Mouse (Mus musculus): Measurements from ENCODE around the gene Ica1. TPM values are rescaled to one million over a fixed set of nuclear protein-coding genes. Genes with fewer than 3 reads are reported as not detected.

The Ica1 gene
- total RNA-seq, 2 experiments from 2014 or later = 7.9 to 8.0 TPM

GRCm38 (mm10) chr6:8655454-8655853, 122.8 kb downstream of the Ica1 start:
- intact Hi-C loops (cut with DNase I) = no loop called here

DNA sequence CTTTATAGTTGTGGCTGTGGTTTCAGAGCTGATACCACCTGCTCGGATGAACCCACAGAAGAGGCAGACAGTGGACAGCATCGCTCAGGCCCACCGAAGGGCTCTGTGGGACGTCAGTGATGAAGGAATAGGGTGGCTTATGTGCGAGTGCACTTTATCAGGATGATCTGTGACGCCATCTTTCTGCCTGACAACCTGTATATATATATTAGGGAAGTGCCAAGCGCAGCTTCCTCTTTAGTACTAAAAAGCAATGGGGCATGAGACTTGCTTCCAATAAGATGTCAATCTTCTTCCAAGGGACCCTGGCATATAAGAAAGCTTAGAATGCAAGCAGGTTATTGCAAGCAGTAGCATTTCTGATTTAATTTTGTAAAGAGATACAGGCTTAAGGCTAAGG, 127.9 kb downstream of the Ica1 start:
- DNase-seq (ENCODE audit: low spot score) = no peak
- intact Hi-C loops (cut with DNase I) = no loop called here

More at GRCm38 (mm10) chr6:8655454-8655853, 122.8 kb downstream of the Ica1 start:
- DNase-seq (ENCODE audit: low spot score) = no peak

GRCm38 (mm10) chr6:8649295-8649865, 128.9 kb downstream of the Ica1 start:
- DNase-seq (ENCODE audit: low spot score) = no peak
- intact Hi-C loops (cut with DNase I) = no loop called here

DNA sequence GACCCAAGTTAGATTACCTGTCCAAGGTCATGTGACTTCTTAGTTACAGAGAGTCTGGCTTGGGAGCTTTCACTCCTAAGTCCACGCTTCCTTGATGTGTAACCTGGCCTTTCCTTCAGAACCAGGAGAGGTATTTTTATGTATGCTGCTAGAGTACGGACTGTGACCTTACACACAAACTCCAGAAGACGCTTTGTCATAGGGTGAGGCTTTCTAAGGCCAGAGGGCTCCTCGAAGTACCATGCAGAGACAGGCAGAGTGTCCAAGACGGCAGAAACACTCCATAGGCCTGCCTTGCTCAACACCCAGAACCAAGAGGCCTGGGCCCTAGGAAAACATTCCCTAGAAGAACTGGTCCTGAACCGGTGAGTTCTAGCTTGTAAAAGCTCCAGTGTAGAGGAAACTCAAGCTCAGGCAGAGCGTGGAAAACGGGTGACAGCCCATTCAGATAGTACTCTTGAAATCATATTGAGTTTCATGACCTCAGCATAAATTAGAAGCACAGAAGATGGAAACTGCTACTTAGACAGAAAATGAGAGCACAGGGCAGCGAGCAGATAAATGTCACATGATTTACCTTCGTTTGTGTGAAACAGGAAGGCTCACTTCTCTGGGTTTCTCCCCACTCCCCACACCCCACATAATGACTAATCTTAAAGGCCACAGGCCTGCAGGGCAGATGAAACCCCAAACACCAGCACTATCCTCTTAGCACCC, 129.9 kb downstream of the Ica1 start:
- intact Hi-C loops (cut with DNase I) = no loop called here
- no peak for DNase-seq (ENCODE audit: low spot score)

DNA sequence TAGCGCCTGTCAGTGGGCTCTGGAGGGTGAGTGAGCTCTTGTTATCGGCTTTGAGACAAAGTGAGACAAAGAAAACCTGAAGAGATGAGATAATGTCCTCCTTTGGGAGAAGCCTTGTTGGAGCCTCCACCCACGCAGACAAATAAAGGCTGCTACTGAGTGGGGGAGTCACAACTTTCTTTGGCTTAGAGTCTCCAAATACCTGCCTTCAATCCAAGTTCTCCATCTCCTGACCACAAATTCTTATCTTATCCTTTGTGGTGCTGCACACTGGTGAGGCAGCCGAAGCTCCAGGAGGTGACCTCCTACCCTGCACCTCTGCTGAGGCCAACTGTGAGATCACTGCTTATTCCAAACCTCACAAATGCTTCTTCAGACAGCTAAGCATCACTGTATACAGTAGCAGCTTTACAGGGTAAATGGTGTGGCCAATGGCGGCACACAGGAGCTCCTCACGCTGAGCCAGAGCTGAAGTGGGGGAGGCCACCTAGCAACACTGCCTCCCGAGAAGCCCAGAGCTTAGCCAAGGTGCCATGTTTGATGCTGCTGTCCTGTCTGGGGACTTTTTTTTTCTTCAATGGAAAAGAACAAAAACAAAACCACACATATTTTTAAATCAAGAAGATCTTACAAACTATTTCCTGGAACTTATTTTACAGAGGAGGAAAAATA, 130.6 kb downstream of the Ica1 start:
- intact Hi-C loops (cut with DNase I) = no loop called here
- no peak for DNase-seq (ENCODE audit: low spot score)

- no peak for DNase-seq (ENCODE audit: low spot score)
- intact Hi-C loops (cut with DNase I) = no loop called here
These were observed 132.6 kb downstream of the Ica1 start for GRCm38 (mm10) chr6:8645708-8646107.

GRCm38 (mm10) chr6:8644703-8645102, 133.6 kb downstream of the Ica1 start:
- no peak for DNase-seq (ENCODE audit: low spot score)
- intact Hi-C loops (cut with DNase I) = no loop called here

DNA sequence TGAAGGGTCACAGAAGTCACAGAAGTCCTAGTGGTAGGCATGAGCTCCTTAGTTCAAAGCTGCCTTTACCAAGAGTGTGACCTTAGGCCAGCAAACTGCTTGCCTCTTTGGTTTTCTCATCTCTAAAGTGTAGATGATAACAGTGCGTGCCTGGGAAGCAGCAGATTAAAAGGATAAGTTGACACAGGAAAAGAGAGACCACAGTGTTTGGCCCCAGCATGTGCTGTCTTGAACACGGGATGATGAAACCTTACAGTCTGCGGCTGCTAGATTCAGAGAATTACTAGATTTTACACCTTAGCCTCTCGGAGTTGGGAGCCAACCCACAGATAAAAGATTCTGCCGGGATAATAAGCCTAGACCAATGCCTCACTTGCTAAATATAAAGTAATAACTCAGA, 137.4 kb downstream of the Ica1 start:
- intact Hi-C loops (cut with DNase I) = no loop called here
- no peak for DNase-seq (ENCODE audit: low spot score)

DNA sequence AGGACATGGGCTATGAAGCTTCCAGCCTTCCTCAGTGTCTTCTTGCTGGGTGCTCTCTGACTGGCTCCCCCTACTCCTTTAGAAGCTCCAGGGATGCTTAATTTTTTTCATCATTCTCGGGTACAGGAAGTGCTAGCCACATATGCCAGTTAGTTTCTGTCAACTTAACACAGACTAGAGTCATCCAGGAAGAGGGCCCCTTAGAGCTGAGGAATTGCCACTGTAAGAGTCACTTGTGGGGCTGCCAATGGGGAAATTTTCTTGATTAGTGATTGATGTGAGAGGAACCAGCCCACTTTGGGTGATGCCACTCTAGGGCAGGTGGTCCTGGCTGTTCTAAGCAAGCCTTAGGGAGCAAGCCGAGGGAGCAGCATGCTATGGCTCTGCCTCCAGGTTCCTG, 138.8 kb downstream of the Ica1 start:
- no peak for DNase-seq (ENCODE audit: low spot score)
- intact Hi-C loops (cut with DNase I) = no loop called here

- intact Hi-C loops (cut with DNase I) = no loop called here
- no peak for DNase-seq (ENCODE audit: low spot score)
These were observed 139.4 kb downstream of the Ica1 start for GRCm38 (mm10) chr6:8638899-8639298.

DNA sequence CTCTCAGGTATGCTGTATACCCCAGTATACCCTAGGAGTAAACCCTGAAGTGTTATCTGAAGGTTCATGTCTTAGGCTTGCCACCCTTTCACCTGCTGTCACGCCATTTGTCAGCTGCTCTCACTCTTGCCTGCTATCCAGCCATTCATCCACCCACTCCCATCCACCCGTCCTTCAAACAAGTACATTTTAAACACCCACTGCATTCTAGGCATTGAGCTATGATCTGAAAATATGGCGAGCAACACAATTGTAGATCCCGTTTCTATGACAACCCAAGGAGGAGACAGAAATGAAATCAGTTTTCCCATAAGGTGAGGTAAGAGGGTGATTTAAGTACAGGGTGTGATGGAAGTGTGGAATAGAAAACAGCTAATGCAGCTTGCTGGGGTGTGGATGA, 140.2 kb downstream of the Ica1 start:
- intact Hi-C loops (cut with DNase I) = no loop called here
- no peak for DNase-seq (ENCODE audit: low spot score)

DNA sequence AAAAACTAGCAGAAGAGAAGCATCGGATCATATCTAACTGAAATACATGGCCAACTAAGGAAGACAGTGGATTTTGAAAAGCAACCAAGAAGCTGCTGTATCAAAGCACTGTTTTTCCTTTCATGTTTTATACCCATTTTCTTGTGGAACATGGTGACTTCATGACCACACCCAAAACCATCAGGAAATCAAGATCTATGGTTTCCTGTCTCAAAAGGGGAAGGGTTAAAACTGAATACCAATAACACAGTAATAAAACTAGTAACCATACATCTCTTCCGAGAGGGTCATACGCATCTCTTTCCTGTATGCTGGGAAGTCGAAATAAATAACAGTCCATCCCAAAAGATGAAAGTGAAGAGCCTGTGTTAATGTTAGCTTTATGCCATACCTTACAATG, 145.6 kb downstream of the Ica1 start:
- intact Hi-C loops (cut with DNase I) = no loop called here
- no peak for DNase-seq (ENCODE audit: low spot score)

DNA sequence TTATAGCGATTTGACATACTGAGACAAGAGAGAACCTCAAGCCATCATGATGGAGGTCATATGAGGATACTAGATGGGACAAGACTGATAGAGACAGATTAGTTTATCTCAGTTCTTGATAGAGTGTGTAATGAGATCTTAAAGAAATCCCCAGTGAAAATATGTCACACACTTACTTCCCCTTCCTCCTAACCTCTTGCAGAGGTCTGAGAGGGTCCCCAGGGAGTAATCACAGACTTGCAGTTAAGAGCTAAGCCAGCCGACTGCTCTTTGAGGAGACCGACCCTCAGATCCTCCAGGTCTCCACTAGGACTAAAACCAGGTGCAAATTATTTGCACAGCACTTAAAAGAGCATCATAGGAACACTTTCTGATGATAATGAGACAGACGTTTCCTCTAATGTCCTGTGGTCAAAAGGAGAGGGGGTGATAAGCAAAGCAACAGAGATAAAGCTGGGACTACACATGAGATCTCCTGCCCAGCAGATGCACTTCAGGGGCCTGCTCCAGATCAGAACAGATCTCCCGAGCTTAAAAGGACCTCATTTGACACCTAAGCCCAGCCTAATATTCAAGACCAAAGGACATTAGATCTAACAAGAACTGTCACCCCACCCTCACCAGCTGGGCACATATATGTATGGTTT, 146.2 kb downstream of the Ica1 start:
- DNase-seq (ENCODE audit: low spot score) = no peak
- intact Hi-C loops (cut with DNase I) = no loop called here

DNA sequence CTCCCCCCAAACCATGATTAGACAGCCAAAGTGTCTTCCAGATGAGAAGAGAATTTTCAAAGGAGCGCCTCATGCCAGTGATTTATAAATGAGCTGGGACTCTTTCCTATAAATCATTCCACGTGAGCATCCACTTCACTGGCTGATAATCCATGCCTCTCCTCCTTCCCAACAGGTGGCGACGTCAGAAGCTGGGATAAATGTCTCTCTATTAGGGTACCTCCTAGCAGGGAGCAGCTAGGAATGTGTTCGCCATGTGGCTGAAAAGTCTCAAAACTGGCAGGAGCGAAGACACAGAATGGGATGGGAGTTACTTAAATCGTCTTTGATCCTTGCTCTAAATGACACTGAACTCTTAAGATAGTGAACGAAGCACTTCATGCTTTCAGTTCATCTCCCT, 146.9 kb downstream of the Ica1 start:
- DNase-seq (ENCODE audit: low spot score) = no peak
- intact Hi-C loops (cut with DNase I) = no loop called here

GRCm38 (mm10) chr6:8630531-8630930, 147.8 kb downstream of the Ica1 start:
- intact Hi-C loops (cut with DNase I) = no loop called here
- DNase-seq (ENCODE audit: low spot score) = no peak

GRCm38 (mm10) chr6:8628715-8629267, 149.5 kb downstream of the Ica1 start:
- intact Hi-C loops (cut with DNase I) = no loop called here
- DNase-seq (ENCODE audit: low spot score) = no peak

DNA sequence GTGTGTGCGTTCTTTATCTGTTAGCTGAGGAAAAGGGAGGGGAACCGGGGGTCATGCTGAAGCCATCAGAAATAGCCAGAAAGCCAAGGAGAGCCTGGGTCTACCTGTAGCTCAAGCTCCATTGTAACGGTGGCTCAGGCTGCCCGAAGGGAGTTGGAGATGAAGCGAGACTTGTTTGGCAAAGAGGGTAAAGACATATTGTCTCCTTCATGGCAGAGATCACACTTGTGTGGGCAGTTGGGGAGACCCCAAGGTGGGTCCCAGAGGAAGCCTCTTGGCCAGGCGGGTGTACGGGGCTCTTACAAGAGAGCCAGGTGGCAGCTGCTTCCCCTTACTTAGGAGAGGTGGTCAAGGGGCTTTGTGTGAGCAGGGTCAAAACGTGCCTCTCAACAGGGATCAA, 150.1 kb downstream of the Ica1 start:
- no peak for DNase-seq (ENCODE audit: low spot score)
- intact Hi-C loops (cut with DNase I) = no loop called here

GRCm38 (mm10) chr6:8623045-8623444, 155.2 kb downstream of the Ica1 start:
- intact Hi-C loops (cut with DNase I) = no loop called here
- DNase-seq (ENCODE audit: low spot score) = no peak

GRCm38 (mm10) chr6:8619582-8620350, 158.5 kb downstream of the Ica1 start:
- intact Hi-C loops (cut with DNase I) = no loop called here
- DNase-seq (ENCODE audit: low spot score) = no peak

DNA sequence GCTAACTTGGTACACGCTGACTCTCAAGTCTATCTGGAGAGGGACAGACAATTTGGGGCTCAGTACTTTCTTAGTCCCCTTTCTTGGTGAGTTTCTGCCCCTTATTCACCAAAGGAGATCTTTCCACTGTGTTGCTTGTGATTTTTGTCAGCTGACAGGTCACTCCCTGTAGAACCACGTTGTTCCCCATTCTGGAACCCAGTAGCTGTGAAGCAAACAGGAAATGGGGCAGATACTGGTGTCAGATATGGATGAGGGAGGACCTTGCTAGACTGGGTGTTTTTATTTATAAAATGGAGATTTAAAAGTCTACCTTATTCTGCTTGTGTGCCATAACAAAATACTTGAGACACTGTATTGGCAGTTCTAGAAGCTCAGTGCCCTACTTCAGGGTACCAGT, 160.9 kb downstream of the Ica1 start:
- intact Hi-C loops (cut with DNase I) = no loop called here
- no peak for DNase-seq (ENCODE audit: low spot score)

Measured in heart, postnatal 25 days (tissue).